Mouse (Mus musculus): ENCODE results near the gene Aanat. TPM values are rescaled to one million over a fixed set of nuclear protein-coding genes. Genes with fewer than 3 reads are reported as not detected.

The Aanat gene
- total and polyA plus RNA-seq, 3 experiments = not detected

Other genes with a start within 250 kb of the Aanat start
- gene Rnf157, start 173.4 kb upstream of the Aanat start, total RNA-seq (2014; fragmentation: Nextera tagmentation) = 19.4 and 23.7 TPM in 2 replicates
- gene Rnf157, start 173.4 kb upstream of the Aanat start, total RNA-seq (2017) = 10.0 and 10.6 TPM in 2 replicates
- gene Rnf157, start 173.4 kb upstream of the Aanat start, polyA plus RNA-seq (2012) = 6.1 and 7.1 TPM in 2 replicates
- 184 and 210 TPM in 2 replicates for gene Ubald2, start 152.3 kb upstream of the Aanat start, total RNA-seq (2014; fragmentation: Nextera tagmentation)
- 114 and 161 TPM in 2 replicates for gene Ubald2, start 152.3 kb upstream of the Aanat start, total RNA-seq (2017)
- 710 and 1,104 TPM in 2 replicates for gene Ubald2, start 152.3 kb upstream of the Aanat start, polyA plus RNA-seq (2012)
- not detected in 2 replicates for gene Qrich2, start 120.2 kb upstream of the Aanat start, total RNA-seq (2014; fragmentation: Nextera tagmentation)
- gene Qrich2, start 120.2 kb upstream of the Aanat start, total RNA-seq (2017) = 0.05 and 0.06 TPM in 2 replicates
- 0.07 and 0.16 TPM in 2 replicates for gene Qrich2, start 120.2 kb upstream of the Aanat start, polyA plus RNA-seq (2012)
- 53.7 and 56.6 TPM in 2 replicates for gene Prpsap1, start 92.2 kb upstream of the Aanat start, total RNA-seq (2014; fragmentation: Nextera tagmentation)
- 33.3 and 42.2 TPM in 2 replicates for gene Prpsap1, start 92.2 kb upstream of the Aanat start, total RNA-seq (2017)
- gene Prpsap1, start 92.2 kb upstream of the Aanat start, polyA plus RNA-seq (2012) = 53.9 and 69.4 TPM in 2 replicates
- 1.5 and 2.3 TPM in 2 replicates for gene Sphk1, start 55.5 kb upstream of the Aanat start, total RNA-seq (2014; fragmentation: Nextera tagmentation)
- 22.1 and 30.6 TPM in 2 replicates for gene Sphk1, start 55.5 kb upstream of the Aanat start, total RNA-seq (2017)
- gene Sphk1, start 55.5 kb upstream of the Aanat start, polyA plus RNA-seq (2012) = 16.7 and 17.1 TPM in 2 replicates
- 9.2 and 41.7 TPM in 2 replicates for gene Ube2o, start 5.0 kb upstream of the Aanat start, total RNA-seq (2014; fragmentation: Nextera tagmentation)
- gene Ube2o, start 5.0 kb upstream of the Aanat start, total RNA-seq (2017) = 6.2 and 6.3 TPM in 2 replicates
- 17.9 and 20.1 TPM in 2 replicates for gene Ube2o, start 5.0 kb upstream of the Aanat start, polyA plus RNA-seq (2012)
- gene Rhbdf2, start 40.6 kb downstream of the Aanat start, total RNA-seq (2014; fragmentation: Nextera tagmentation) = 2.5 and 5.6 TPM in 2 replicates
- gene Rhbdf2, start 40.6 kb downstream of the Aanat start, total RNA-seq (2017) = 1.7 and 1.9 TPM in 2 replicates
- gene Rhbdf2, start 40.6 kb downstream of the Aanat start, polyA plus RNA-seq (2012) = 4.2 and 4.8 TPM in 2 replicates
- 2.6 and 4.3 TPM in 2 replicates for gene Prcd, start 67.1 kb downstream of the Aanat start, total RNA-seq (2014; fragmentation: Nextera tagmentation)
- 3.2 and 3.7 TPM in 2 replicates for gene Prcd, start 67.1 kb downstream of the Aanat start, total RNA-seq (2017)
- gene Prcd, start 67.1 kb downstream of the Aanat start, polyA plus RNA-seq (2012) = 1.5 and 1.9 TPM in 2 replicates
- not detected in 2 replicates for gene Cygb, start 67.9 kb downstream of the Aanat start, total RNA-seq (2014; fragmentation: Nextera tagmentation)
- not detected in 2 replicates for gene Cygb, start 67.9 kb downstream of the Aanat start, total RNA-seq (2017)
- 0.05 TPM in 1 of 2 replicates, not detected in the other for gene Cygb, start 67.9 kb downstream of the Aanat start, polyA plus RNA-seq (2012)
- gene St6galnac1, start 189.1 kb downstream of the Aanat start, total RNA-seq (2014; fragmentation: Nextera tagmentation) = 0.49 TPM in 1 of 2 replicates, not detected in the other
- 0.23 and 0.27 TPM in 2 replicates for gene St6galnac1, start 189.1 kb downstream of the Aanat start, total RNA-seq (2017)
- gene St6galnac1, start 189.1 kb downstream of the Aanat start, polyA plus RNA-seq (2012) = not detected in 2 replicates
- gene Mxra7, start 241.6 kb downstream of the Aanat start, total RNA-seq (2014; fragmentation: Nextera tagmentation) = not detected in 2 replicates
- gene Mxra7, start 241.6 kb downstream of the Aanat start, total RNA-seq (2017) = 0.06 TPM in 1 of 2 replicates, not detected in the other
- gene Mxra7, start 241.6 kb downstream of the Aanat start, polyA plus RNA-seq (2012) = not detected in 2 replicates

Data from G1E (cell line).